Mouse (Mus musculus): ENCODE measurements around the gene Bbof1.

DNA sequence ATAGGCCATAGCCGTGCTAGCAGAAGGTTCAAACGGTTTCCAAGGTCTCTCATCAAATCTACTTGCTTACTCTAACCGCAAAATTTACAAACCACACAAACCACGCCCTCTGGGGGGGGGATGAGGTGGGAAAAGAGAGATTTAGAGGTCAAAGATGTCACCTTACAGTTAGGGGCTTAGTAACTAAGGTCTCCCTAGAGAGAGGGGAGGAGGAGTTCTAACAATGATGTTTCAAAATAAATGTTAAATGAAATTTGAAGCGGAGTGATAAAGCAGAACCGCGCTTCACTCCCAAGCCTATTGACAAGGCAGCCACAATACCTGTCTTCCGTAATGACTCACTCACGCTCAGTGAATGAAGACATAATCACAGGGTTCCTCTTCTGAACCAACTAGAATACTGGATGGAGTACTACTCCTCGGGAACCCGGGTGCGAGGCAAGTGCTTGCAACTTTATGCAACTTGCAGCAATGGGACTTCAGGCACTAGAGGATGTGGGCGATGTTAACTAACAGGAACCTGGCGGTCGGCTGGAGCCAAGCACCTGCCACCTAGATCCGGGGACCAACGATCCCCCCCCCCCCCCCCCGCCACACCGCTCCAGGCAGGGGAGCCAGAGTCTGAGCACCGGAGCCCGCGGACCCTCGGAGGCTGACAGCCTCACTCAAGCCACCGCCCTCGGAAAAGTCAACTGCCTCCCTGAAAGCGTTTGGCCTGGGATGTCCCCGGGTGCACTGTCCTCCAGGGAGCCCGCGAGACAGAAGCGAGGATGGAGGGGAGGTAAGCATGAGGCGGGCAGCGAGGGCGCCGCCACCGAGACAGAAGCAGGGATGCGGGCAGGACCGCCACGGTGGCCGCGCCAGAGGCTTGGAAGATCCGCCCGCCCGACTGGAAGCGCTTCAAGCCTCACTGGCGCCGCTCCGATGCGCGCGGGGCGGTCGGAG lies 725 bp upstream of the Bbof1 start:
- no peak for TF ChIP-seq POLR2A (IDR thresholded peaks at IDR 0.05; ENCODE audit: extremely low read depth, insufficient read depth, low read length)
- no peak for TF ChIP-seq CTCF (IDR thresholded peaks at IDR 0.05; ENCODE audit: extremely low read depth, insufficient read depth, low read length)
